8 mouse cellular contexts compared by ENCODE assay signal in the genomic region with DNA sequence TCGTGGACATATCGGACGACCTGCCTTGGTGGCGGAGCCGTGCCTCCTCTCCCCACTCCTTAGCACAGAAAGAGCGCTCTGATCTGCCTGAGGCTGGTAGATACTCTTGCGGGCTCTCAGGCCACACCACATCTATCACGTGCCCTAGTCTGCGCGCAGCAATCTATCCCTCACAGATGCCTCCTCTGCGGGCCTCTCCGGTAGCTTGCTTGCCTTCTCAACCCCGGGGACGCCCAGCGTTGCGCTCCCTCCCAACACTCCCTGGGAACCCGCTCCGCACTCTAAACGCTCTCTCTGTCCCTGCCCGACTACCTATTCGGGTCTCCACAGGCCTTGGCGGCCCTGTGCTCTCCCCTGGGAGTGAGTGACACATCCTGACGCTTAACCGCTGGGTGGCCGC. TPM values are rescaled to one million over a fixed set of nuclear protein-coding genes. Genes with fewer than 3 reads are reported as not detected.
DNase-seq lines count a peak whose midpoint lies in the region; ATAC-seq lines count a peak whose summit lies in the region.

A gene (plus strand): TSS at position 141 of the 400 bp plus-strand sequence.

- H3K9ac ChIP-seq in kidney, embryonic 14.5 days (ENCODE audit: low read depth, low read length) = peak within 1 kb of the TSS; percentile 51
- H3K9ac ChIP-seq in embryonic facial prominence, embryonic 12.5 days = peak within 1 kb of the TSS; percentile 45
- H3K9ac ChIP-seq in intestine, embryonic 16.5 days (ENCODE audit: low read depth, low read length) = peak within 1 kb of the TSS; percentile 19
- no peak within 1 kb of the TSS for H3K9ac ChIP-seq in liver, embryonic 15.5 days
- peak within 1 kb of the TSS; percentile 51; the same call in 1 of the 2 replicates for H3K9ac ChIP-seq in stomach, embryonic 16.5 days (ENCODE audit: low read length)

- peak; percentile 18 for ATAC-seq in kidney, embryonic 14.5 days (ENCODE audit: low FRiP score, low TSS enrichment)
- peak; percentile 50; the same call in 1 of the 2 replicates for ATAC-seq in embryonic facial prominence, embryonic 12.5 days (ENCODE audit: insufficient number of reproducible peaks, insufficient read depth, low FRiP score, low TSS enrichment)
- no peak for ATAC-seq in intestine, embryonic 16.5 days
- ATAC-seq in liver, embryonic 15.5 days (ENCODE audit: insufficient read depth) = no peak
- ATAC-seq in stomach, embryonic 16.5 days (ENCODE audit: insufficient read depth, low FRiP score) = no peak

- H3K4me3 ChIP-seq in kidney, embryonic 14.5 days (ENCODE audit: low read length) = peak within 1 kb of the TSS; percentile 47
- H3K4me3 ChIP-seq in embryonic facial prominence, embryonic 12.5 days = peak within 1 kb of the TSS; percentile 51
- H3K4me3 ChIP-seq in intestine, embryonic 16.5 days (ENCODE audit: low read length) = peak within 1 kb of the TSS; percentile 47
- H3K4me3 ChIP-seq in liver, embryonic 15.5 days (replicated peaks) = no peak within 1 kb of the TSS; the same call in 1 of the 2 replicates
- H3K4me3 ChIP-seq in stomach, embryonic 16.5 days (replicated peaks; ENCODE audit: low read length) = peak within 1 kb of the TSS; percentile 46

- peaks cover 20% of the 10 kb centered on the region; the same call in 1 of the 2 replicates for H3K4me1 ChIP-seq in kidney, embryonic 14.5 days (ENCODE audit: control insufficient read depth, insufficient read depth, low read length)
- H3K4me1 ChIP-seq in embryonic facial prominence, embryonic 12.5 days = peaks cover 8% of the 10 kb centered on the region
- H3K4me1 ChIP-seq in intestine, embryonic 16.5 days (ENCODE audit: control insufficient read depth, insufficient read depth, low read length) = peaks cover 11% of the 10 kb centered on the region
- H3K4me1 ChIP-seq in liver, embryonic 15.5 days (replicated peaks) = no peaks in the 10 kb centered on the region
- no peaks in the 10 kb centered on the region; the same call in 1 of the 2 replicates for H3K4me1 ChIP-seq in stomach, embryonic 16.5 days (ENCODE audit: control insufficient read depth, insufficient read depth, low read length)

- no peak for DNase-seq in kidney, postnatal 36 days
- no peak for DNase-seq in cerebellum, adult 9-10 months
- DNase-seq in gastrocnemius, postnatal 10 days = no peak

- WGBS in kidney, embryonic 14.5 days = under 1% methylated on average over 24 of the region's 25 CpGs
- 2% methylated on average over 24 of the region's 25 CpGs for WGBS in embryonic facial prominence, embryonic 12.5 days
- WGBS in intestine, embryonic 16.5 days = 1% methylated on average over 25 of the region's 25 CpGs
- 1% methylated on average over 25 of the region's 25 CpGs for whole genome bisulfite sequencing in liver, embryonic 15.5 days (ENCODE audit: insufficient replicate concordance)
- WGBS in stomach, embryonic 16.5 days = 4% methylated on average over 25 of the region's 25 CpGs

- peaks cover 48% of the 10 kb centered on the region for H3K27me3 ChIP-seq in kidney, embryonic 14.5 days (ENCODE audit: control insufficient read depth, insufficient read depth, low read length)
- peaks cover 69% of the 10 kb centered on the region for H3K27me3 ChIP-seq in embryonic facial prominence, embryonic 12.5 days
- H3K27me3 ChIP-seq in intestine, embryonic 16.5 days (replicated peaks; ENCODE audit: control insufficient read depth, insufficient read depth, low read length) = peaks cover 67% of the 10 kb centered on the region
- H3K27me3 ChIP-seq in liver, embryonic 15.5 days = peaks cover 86% of the 10 kb centered on the region
- peaks cover 70% of the 10 kb centered on the region for H3K27me3 ChIP-seq in stomach, embryonic 16.5 days (ENCODE audit: control insufficient read depth, insufficient read depth, low read length)

- H3K36me3 ChIP-seq in kidney, embryonic 14.5 days (ENCODE audit: control insufficient read depth, insufficient read depth, low read length) = no peaks in the 10 kb centered on the region
- H3K36me3 ChIP-seq in embryonic facial prominence, embryonic 12.5 days = no peaks in the 10 kb centered on the region
- no peaks in the 10 kb centered on the region for H3K36me3 ChIP-seq in intestine, embryonic 16.5 days (ENCODE audit: control insufficient read depth, insufficient read depth, low read length)
- no peaks in the 10 kb centered on the region for H3K36me3 ChIP-seq in liver, embryonic 15.5 days (replicated peaks)
- no peaks in the 10 kb centered on the region for H3K36me3 ChIP-seq in stomach, embryonic 16.5 days (ENCODE audit: control insufficient read depth, insufficient read depth, low read length)

- H3K4me2 ChIP-seq in kidney, embryonic 14.5 days (replicated peaks; ENCODE audit: low read depth, low read length) = peak within 1 kb of the TSS; percentile 90
- H3K4me2 ChIP-seq in embryonic facial prominence, embryonic 12.5 days (replicated peaks) = peak within 1 kb of the TSS; percentile 91
- peak within 1 kb of the TSS; percentile 83 for H3K4me2 ChIP-seq in intestine, embryonic 16.5 days (ENCODE audit: low read depth, low read length)
- H3K4me2 ChIP-seq in liver, embryonic 15.5 days = peak within 1 kb of the TSS; percentile 41
- peak within 1 kb of the TSS; percentile 56 for H3K4me2 ChIP-seq in stomach, embryonic 16.5 days (ENCODE audit: low read depth, low read length)

- H3K9me3 ChIP-seq in kidney, embryonic 14.5 days (ENCODE audit: control insufficient read depth, low read length) = no peaks in the 10 kb centered on the region
- no peaks in the 10 kb centered on the region for H3K9me3 ChIP-seq in embryonic facial prominence, embryonic 12.5 days
- H3K9me3 ChIP-seq in intestine, embryonic 16.5 days (ENCODE audit: control insufficient read depth, low read length) = no peaks in the 10 kb centered on the region
- no peaks in the 10 kb centered on the region; the same call in 1 of the 2 replicates for H3K9me3 ChIP-seq in liver, embryonic 15.5 days (replicated peaks)
- H3K9me3 ChIP-seq in stomach, embryonic 16.5 days (replicated peaks; ENCODE audit: control insufficient read depth, low read length) = 0 out of 2 replicates have a peak, but pooled peaks cover 1% of the 10 kb centered on the region

- H3K27ac ChIP-seq in kidney, embryonic 14.5 days (ENCODE audit: low read depth, low read length) = no peak within 1 kb of the TSS
- H3K27ac ChIP-seq in embryonic facial prominence, embryonic 12.5 days = no peak within 1 kb of the TSS
- H3K27ac ChIP-seq in intestine, embryonic 16.5 days (ENCODE audit: low read length) = no peak within 1 kb of the TSS
- H3K27ac ChIP-seq in liver, embryonic 15.5 days (replicated peaks) = no peak within 1 kb of the TSS
- H3K27ac ChIP-seq in stomach, embryonic 16.5 days (ENCODE audit: low read length) = no peak within 1 kb of the TSS

RNA-seq across cellular contexts. Expression of the gene that starts here (rescaled TPM):
- polyA plus RNA-seq in kidney, embryonic 14.5 days (2014; fragmentation: Nextera tagmentation; extraction: Ambion mirVana) = 0.24 and 0.46 TPM in 2 replicates
- 0.64 and 0.97 TPM in 2 replicates for polyA plus RNA-seq in embryonic facial prominence, embryonic 12.5 days (2016; fragmentation: Nextera tagmentation; extraction: Ambion mirVana)
- polyA plus RNA-seq in intestine, embryonic 16.5 days (2015; fragmentation: Nextera tagmentation; extraction: Ambion mirVana) = 0.11 and 0.16 TPM in 2 replicates
- not detected in 2 replicates for polyA plus RNA-seq in liver, embryonic 15.5 days (2015; fragmentation: Nextera tagmentation; extraction: Ambion mirVana)
- 0.26 and 0.37 TPM in 2 replicates for polyA plus RNA-seq in stomach, embryonic 16.5 days (2015; fragmentation: Nextera tagmentation; extraction: Ambion mirVana)
- total RNA-seq in gastrocnemius, postnatal 10 days (2021) = under 1 TPM; 0.21 to 0.56 TPM

Comparison
In these comparisons a context has a peak if more than half of its experiments do, and no peak if none do; other contexts are left out.
1. Peak in ATAC-seq, H3K4me3 ChIP-seq, H3K9ac ChIP-seq and H3K4me2 ChIP-seq in kidney, embryonic 14.5 days; RNA of the gene not detected or under 1 TPM.
2. Peak in ATAC-seq, H3K4me3 ChIP-seq, H3K9ac ChIP-seq and H3K4me2 ChIP-seq in embryonic facial prominence, embryonic 12.5 days; RNA of the gene not detected or under 1 TPM.
3. H3K4me2 ChIP-seq: peak in every context shown above with its lines; median percentile 91 in embryonic facial prominence, embryonic 12.5 days; 90 in kidney, embryonic 14.5 days; 83 in intestine, embryonic 16.5 days; 56 in stomach, embryonic 16.5 days; 41 in liver, embryonic 15.5 days.